Mouse (Mus musculus) E14TG2a.4 (cell line): ENCODE data around the gene Umad1.

Source experiments
- H3K27me3 ChIP-seq: 2 replicates; pipeline ENCODE4 v1.6.1; 2014; ENCODE audit warnings: low read length, control low read depth; ENCODE audit not compliant: insufficient read depth
- H3K36me3 ChIP-seq: 2 replicates; pipeline ENCODE4 v1.6.1; 2014; ENCODE audit warnings: low read length, control low read depth; ENCODE audit not compliant: insufficient read depth
- H3K4me1 ChIP-seq: replicated peaks from 2 replicates; pipeline ENCODE4 v1.6.1; 2014; ENCODE audit warnings: low read depth, low read length, control low read depth
- H3K4me3 ChIP-seq: replicated peaks from 2 replicates; pipeline ENCODE4 v1.5.1; 2014; ENCODE audit warnings: mild to moderate bottlenecking, low read length
- H3K9me3 ChIP-seq: 2 replicates; pipeline ENCODE4 v1.6.1; 2014; ENCODE audit warnings: low read length, control low read depth
- CTCF ChIP-seq: conservative IDR thresholded peaks from 2 replicates; pipeline ENCODE4 v1.5.1; 2014; ENCODE audit warnings: low read length
- NANOG ChIP-seq: IDR thresholded peaks from 2 replicates; pipeline ENCODE4 v1.6.1; 2014; ENCODE audit warnings: borderline replicate concordance, low read length, mixed read lengths
- POU5F1 ChIP-seq: IDR thresholded peaks from 2 replicates; pipeline ENCODE4 v1.6.1; 2014; ENCODE audit warnings: low read length, borderline replicate concordance

Gene Umad1

GRCm38 (mm10) chr6:8488249-8488648, 229.2 kb downstream of the Umad1 start:
- no peak for TF ChIP-seq NANOG
- TF ChIP-seq CTCF = no peak
- no peak for TF ChIP-seq POU5F1
- Histone ChIP-seq H3K9me3 (no peaks in the 10 kb centered on the region), H3K4me3 (no peak overlapping the region), H3K4me1 (peaks cover 12% of the 10 kb centered on the region), H3K36me3 (no peaks in the 10 kb centered on the region), H3K27me3 (0 out of 2 replicates have a peak, but pooled peaks cover 3% of the 10 kb centered on the region)

- H3K27me3 ChIP-seq = 0 out of 2 replicates have a peak, but pooled peaks cover 3% of the 10 kb centered on the region
- peaks cover 12% of the 10 kb centered on the region for H3K4me1 ChIP-seq
- TF ChIP-seq POU5F1 = no peak
- no peak for TF ChIP-seq NANOG
- TF ChIP-seq CTCF = no peak
- H3K4me3 ChIP-seq = no peak overlapping the region
- H3K9me3 ChIP-seq = no peaks in the 10 kb centered on the region
- H3K36me3 ChIP-seq = no peaks in the 10 kb centered on the region
These were observed 230.2 kb downstream of the Umad1 start for GRCm38 (mm10) chr6:8489266-8489665.

- Histone ChIP-seq H3K27me3 (0 out of 2 replicates have a peak, but pooled peaks cover 3% of the 10 kb centered on the region), H3K36me3 (no peaks in the 10 kb centered on the region), H3K4me3 (no peak overlapping the region), H3K4me1 (peaks cover 10% of the 10 kb centered on the region), H3K9me3 (no peaks in the 10 kb centered on the region)
- no peak for TF ChIP-seq CTCF
- no peak for TF ChIP-seq POU5F1
These were observed 231.0 kb downstream of the Umad1 start for GRCm38 (mm10) chr6:8489938-8490585.

GRCm38 (mm10) chr6:8492248-8492647, 233.2 kb downstream of the Umad1 start:
- no peak for TF ChIP-seq NANOG
- H3K9me3 ChIP-seq = no peaks in the 10 kb centered on the region
- H3K36me3 ChIP-seq = no peaks in the 10 kb centered on the region
- H3K27me3 ChIP-seq = 0 out of 2 replicates have a peak, but pooled peaks cover 3% of the 10 kb centered on the region
- H3K4me1 ChIP-seq = no peaks in the 10 kb centered on the region
- H3K4me3 ChIP-seq = no peak overlapping the region

- H3K27me3 ChIP-seq = 0 out of 2 replicates have a peak, but pooled peaks cover 3% of the 10 kb centered on the region
- H3K36me3 ChIP-seq = no peaks in the 10 kb centered on the region
- TF ChIP-seq CTCF (no peak), NANOG (no peak), POU5F1 (no peak)
- H3K9me3 ChIP-seq = no peaks in the 10 kb centered on the region
- H3K4me3 ChIP-seq = no peak overlapping the region
- no peaks in the 10 kb centered on the region for H3K4me1 ChIP-seq
These were observed 236.2 kb downstream of the Umad1 start for GRCm38 (mm10) chr6:8495109-8495826.

GRCm38 (mm10) chr6:8495827-8496222, 236.7 kb downstream of the Umad1 start:
- TF ChIP-seq POU5F1 (no peak), CTCF (no peak), NANOG (no peak)

GRCm38 (mm10) chr6:8497234-8497867, 238.3 kb downstream of the Umad1 start:
- H3K4me3 ChIP-seq = no peak overlapping the region
- no peaks in the 10 kb centered on the region for H3K36me3 ChIP-seq
- H3K4me1 ChIP-seq = no peaks in the 10 kb centered on the region
- TF ChIP-seq CTCF = no peak
- no peak for TF ChIP-seq NANOG
- TF ChIP-seq POU5F1 = no peak
- H3K27me3 ChIP-seq = no peaks in the 10 kb centered on the region
- no peaks in the 10 kb centered on the region for H3K9me3 ChIP-seq

More at GRCm38 (mm10) chr6:8495827-8496222, 236.7 kb downstream of the Umad1 start:
- 0 out of 2 replicates have a peak, but pooled peaks cover 3% of the 10 kb centered on the region for H3K27me3 ChIP-seq
- no peaks in the 10 kb centered on the region for H3K36me3 ChIP-seq
- H3K4me3 ChIP-seq = no peak overlapping the region
- no peaks in the 10 kb centered on the region for H3K4me1 ChIP-seq
- no peaks in the 10 kb centered on the region for H3K9me3 ChIP-seq

- no peaks in the 10 kb centered on the region for H3K36me3 ChIP-seq
- H3K27me3 ChIP-seq = 0 out of 2 replicates have a peak, but pooled peaks cover 4% of the 10 kb centered on the region
- no peak overlapping the region for H3K4me3 ChIP-seq
- TF ChIP-seq POU5F1 (no peak), NANOG (no peak), CTCF (no peak)
- no peaks in the 10 kb centered on the region for H3K4me1 ChIP-seq
- no peaks in the 10 kb centered on the region for H3K9me3 ChIP-seq
These were observed 238.8 kb downstream of the Umad1 start for GRCm38 (mm10) chr6:8497868-8498257.

- TF ChIP-seq NANOG (no peak), POU5F1 (no peak), CTCF (no peak)
- Histone ChIP-seq H3K36me3 (no peaks in the 10 kb centered on the region), H3K4me1 (no peaks in the 10 kb centered on the region), H3K9me3 (no peaks in the 10 kb centered on the region), H3K27me3 (0 out of 2 replicates have a peak, but pooled peaks cover 4% of the 10 kb centered on the region), H3K4me3 (no peak overlapping the region)
These were observed 239.9 kb downstream of the Umad1 start for GRCm38 (mm10) chr6:8498961-8499360.
